Mouse (Mus musculus) natural killer cell, adult 2 months (primary cell): ENCODE data around the gene Olfr1461.

Source experiments
- DNase-seq, 2 experiments: peaks; one replicate each; pipeline ENCODE4 v3.0.0; 2022; ENCODE audit warnings: low spot score in 2 of 2

The Olfr1461 gene

GRCm38 (mm10) chr19:13162700-13163099 lies at the start of gene Olfr1461:
Gene Olfr1461 (plus strand): TSS chr19:13163000.
- no peak for DNase-seq

DNA sequence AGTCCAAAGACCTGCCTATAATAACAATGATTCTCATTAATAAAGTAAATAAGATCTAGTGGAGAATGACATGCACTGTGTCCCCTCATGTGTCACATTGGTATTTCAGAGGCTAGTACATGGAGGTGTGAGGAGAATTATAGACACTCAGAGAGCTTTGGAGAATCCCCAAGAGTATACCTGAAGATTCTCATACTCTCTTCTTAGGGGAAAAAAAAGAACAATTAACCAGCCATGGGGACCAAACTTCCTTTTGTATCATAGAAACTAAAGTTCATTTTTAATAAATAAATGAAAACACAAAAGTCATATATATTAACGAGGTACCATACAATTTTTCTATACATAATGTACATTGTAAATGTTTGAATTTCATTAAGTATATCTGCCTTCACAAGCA lies 13.4 kb upstream of the Olfr1461 start, which contains the start of gene Olfr1459:
Olfr1459 (minus strand) TSS at position 101 of the 400 bp plus-strand sequence.
- DNase-seq = no peak

DNA sequence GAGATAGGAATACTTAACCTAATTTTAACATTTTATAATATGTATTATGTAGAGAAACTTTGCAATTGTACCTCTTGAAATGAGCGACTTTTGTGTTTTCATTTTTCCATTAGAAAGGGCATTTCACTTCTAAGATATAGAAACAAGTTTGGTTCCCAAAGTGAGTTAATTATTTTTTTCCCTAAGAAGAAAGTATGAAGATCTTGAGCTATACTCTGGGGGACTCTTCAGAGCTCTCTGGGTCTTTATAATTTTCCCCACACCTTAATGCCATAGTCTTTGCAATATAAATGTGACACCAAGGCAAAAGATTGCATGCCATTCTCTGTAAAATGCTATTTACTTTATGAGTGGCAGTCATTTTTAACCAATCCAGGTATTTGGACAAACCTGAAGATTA lies 22.6 kb downstream of the Olfr1461 start, which contains the start of gene Olfr1462:
Olfr1462 (plus strand) TSS at position 301 of the 400 bp plus-strand sequence.
- no peak for DNase-seq
